Mouse (Mus musculus): Measurements from ENCODE around the gene Tmem39a.

- TF ChIP-seq CTCF (IDR thresholded peaks at IDR 0.05; ENCODE audit: insufficient read depth, low read depth, low read length) (no peak), POLR2A (IDR thresholded peaks at IDR 0.05; ENCODE audit: insufficient read depth, low read depth, low read length) (no peak)
Observed at GRCm38 (mm10) chr16:38562968-38563327, 4.5 kb downstream of the Tmem39a start.

Data from olfactory bulb, adult 2 months (tissue).